Mouse (Mus musculus) myocyte (in vitro differentiated cells): ENCODE data around the gene Gm49380. TPM values are rescaled to one million over a fixed set of nuclear protein-coding genes. Genes with fewer than 3 reads are reported as not detected.

Source experiments
- H3K27me3 ChIP-seq: one replicate; pipeline ENCODE4 v1.6.1; 2011; ENCODE audit not compliant: control insufficient read depth, insufficient read depth, insufficient read length
- H3K36me3 ChIP-seq: one replicate; pipeline ENCODE4 v1.6.1; 2011; ENCODE audit not compliant: control insufficient read depth, insufficient read depth
- H3K4me2 ChIP-seq: one replicate; pipeline ENCODE4 v1.6.1; 2011; ENCODE audit warnings: low read depth, control low read depth
- H3K4me3 ChIP-seq: one replicate; pipeline ENCODE4 v1.5.1; 2011; ENCODE audit warnings: mild to moderate bottlenecking, control low read depth, moderate library complexity
- H3K79me2 ChIP-seq: one replicate; pipeline ENCODE4 v1.6.1; 2011; ENCODE audit not compliant: control insufficient read depth, insufficient read depth
- H3ac ChIP-seq: one replicate; pipeline ENCODE4 v1.6.1; 2011; ENCODE audit not compliant: control insufficient read depth, insufficient read length
- CEBPB ChIP-seq: IDR thresholded peaks from 2 replicates; pipeline ENCODE4 v1.6.1; 2011; ENCODE audit warnings: mild to moderate bottlenecking, moderate library complexity; ENCODE audit not compliant: poor library complexity, insufficient read depth, severe bottlenecking
- E2F4 ChIP-seq: IDR thresholded peaks from one replicate; pipeline ENCODE4 v1.6.1; 2011; ENCODE audit warnings: mild to moderate bottlenecking, control low read depth, moderate library complexity; ENCODE audit not compliant: insufficient read depth
- MAX ChIP-seq: IDR thresholded peaks from one replicate; pipeline ENCODE4 v1.6.1; 2011; ENCODE audit warnings: low read depth, mild to moderate bottlenecking, control low read depth
- MYOD1 ChIP-seq, 3 experiments: IDR thresholded peaks; one replicate each; pipeline ENCODE4 v1.6.1; 2011; ENCODE audit warnings: control low read depth in 2 of 3, low read depth in 2 of 3, mild to moderate bottlenecking in 2 of 3, moderate library complexity in 1 of 3; ENCODE audit not compliant: insufficient read length in 2 of 3, control insufficient read depth in 1 of 3
- MYOG ChIP-seq, 3 experiments: IDR thresholded peaks; one replicate each; pipeline ENCODE4 v1.6.1; 2011; ENCODE audit warnings: control low read depth in 2 of 3, low read depth in 2 of 3, mild to moderate bottlenecking in 2 of 3; ENCODE audit not compliant: insufficient read length in 2 of 3, control insufficient read depth in 1 of 3, insufficient read depth in 1 of 3
- POLR2A ChIP-seq: IDR thresholded peaks from one replicate; pipeline ENCODE4 v1.6.1; 2011; ENCODE audit warnings: low read depth, mild to moderate bottlenecking, control low read depth, moderate library complexity; ENCODE audit not compliant: insufficient read length
- POLR2AphosphoS2 ChIP-seq: IDR thresholded peaks from one replicate; pipeline ENCODE4 v1.6.1; 2011; ENCODE audit warnings: low read depth, control low read depth; ENCODE audit not compliant: insufficient read length
- REST ChIP-seq: IDR thresholded peaks from one replicate; pipeline ENCODE4 v1.6.1; 2011; ENCODE audit warnings: mild to moderate bottlenecking, control low read depth, moderate library complexity; ENCODE audit not compliant: insufficient read depth, insufficient read length
- SRF ChIP-seq: IDR thresholded peaks from one replicate; pipeline ENCODE4 v1.6.1; 2011; ENCODE audit warnings: low read depth; ENCODE audit not compliant: control insufficient read depth, insufficient read length
- TCF12 ChIP-seq: IDR thresholded peaks from one replicate; pipeline ENCODE4 v1.6.1; 2011; ENCODE audit warnings: mild to moderate bottlenecking, control low read depth; ENCODE audit not compliant: poor library complexity, insufficient read depth, severe bottlenecking
- TCF3 ChIP-seq: IDR thresholded peaks from one replicate; pipeline ENCODE4 v1.6.1; 2011; ENCODE audit warnings: low read depth, control low read depth; ENCODE audit not compliant: insufficient read length
- USF1 ChIP-seq: IDR thresholded peaks from one replicate; pipeline ENCODE4 v1.6.1; 2011; ENCODE audit warnings: low read depth, mild to moderate bottlenecking, control low read depth, moderate library complexity
- polyA plus RNA-seq: library from polyadenylated mRNA; unstranded; fragments of >200 nt; fragmentation: generic; extraction: Trizol; gene quantifications from one replicate; pipeline ENCODE4 v1.2.1, GENCODE M21; 2012; ENCODE audit warnings: missing spikeins

The Gm49380 gene
- polyA plus RNA-seq, 1 experiment: 0.02 TPM

DNA sequence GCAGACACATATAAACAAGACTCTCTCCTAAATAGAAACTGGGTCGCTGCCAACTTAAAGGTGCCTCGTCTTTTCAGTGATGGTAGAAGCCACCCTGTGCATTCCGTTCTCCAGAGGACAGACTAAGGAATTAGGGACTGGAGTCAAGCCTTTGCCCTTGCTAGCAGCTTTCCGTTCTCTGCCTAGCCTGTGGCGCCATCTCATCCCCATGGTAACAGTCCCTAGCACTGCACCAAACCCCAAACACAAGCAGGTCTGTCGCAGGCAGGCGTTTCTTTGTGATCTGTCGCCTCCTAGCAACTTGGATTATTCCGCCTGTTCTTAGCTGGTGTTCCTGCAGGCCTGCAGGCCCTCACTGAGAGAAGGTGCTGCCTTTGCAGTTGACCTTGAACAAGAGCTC lies 16.8 kb downstream of the Gm49380 start:
- Histone ChIP-seq H3K4me3 (no peak overlapping the region), H3K27me3 (no peaks in the 10 kb centered on the region), H3K79me2 (no peaks in the 10 kb centered on the region), H3K4me2 (no peak overlapping the region), H3K36me3 (peaks cover 6% of the 10 kb centered on the region), H3ac (no peak overlapping the region)
- no peak for TF ChIP-seq POLR2A
- TF ChIP-seq MYOG (IDR thresholded peaks at IDR 0.05; ENCODE audit: control insufficient read depth in 1 of 3, insufficient read depth in 1 of 3, insufficient read length in 2 of 3, low read depth in 2 of 3): no peak
- no peak for TF ChIP-seq E2F4
- TF ChIP-seq POLR2AphosphoS2: no peak
- no peak for TF ChIP-seq CEBPB
- no peak for TF ChIP-seq MYOD1 (IDR thresholded peaks at IDR 0.05; ENCODE audit: control insufficient read depth in 1 of 3, insufficient read length in 2 of 3, low read depth in 2 of 3)
- TF ChIP-seq MAX: no peak
- TF ChIP-seq SRF: no peak
- no peak for TF ChIP-seq REST
- TF ChIP-seq USF1: no peak
- no peak for TF ChIP-seq TCF12
- no peak for TF ChIP-seq TCF3

DNA sequence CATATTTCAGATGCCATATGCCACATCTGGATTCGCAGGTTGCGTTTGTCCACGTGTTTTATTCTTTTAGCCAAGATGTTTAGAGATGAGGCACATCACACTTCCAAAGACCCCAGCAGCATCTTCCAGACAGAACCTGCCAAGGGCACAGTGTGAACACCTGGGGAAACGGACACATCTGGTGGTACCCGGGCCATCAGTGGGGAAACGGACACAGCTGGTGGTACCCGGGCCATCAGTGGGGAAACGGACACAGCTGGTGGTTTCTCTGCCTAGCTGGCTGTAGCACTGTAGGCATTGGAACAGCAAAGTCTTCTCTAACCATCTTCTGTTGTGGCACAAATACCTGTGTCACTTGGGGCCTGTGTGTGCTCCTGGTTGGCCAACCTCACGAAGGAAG lies 17.5 kb downstream of the Gm49380 start:
- TF ChIP-seq TCF3 (no peak), MYOD1 (IDR thresholded peaks at IDR 0.05; ENCODE audit: control insufficient read depth in 1 of 3, insufficient read length in 2 of 3, low read depth in 2 of 3) (no peak), POLR2AphosphoS2 (peak; percentile 9), E2F4 (no peak), SRF (no peak), MAX (no peak), CEBPB (no peak), POLR2A (no peak)
- Histone ChIP-seq H3K79me2 (no peaks in the 10 kb centered on the region), H3K4me2 (no peak overlapping the region), H3K4me3 (no peak overlapping the region), H3K36me3 (peaks cover 6% of the 10 kb centered on the region), H3K27me3 (no peaks in the 10 kb centered on the region), H3ac (no peak overlapping the region)

DNA sequence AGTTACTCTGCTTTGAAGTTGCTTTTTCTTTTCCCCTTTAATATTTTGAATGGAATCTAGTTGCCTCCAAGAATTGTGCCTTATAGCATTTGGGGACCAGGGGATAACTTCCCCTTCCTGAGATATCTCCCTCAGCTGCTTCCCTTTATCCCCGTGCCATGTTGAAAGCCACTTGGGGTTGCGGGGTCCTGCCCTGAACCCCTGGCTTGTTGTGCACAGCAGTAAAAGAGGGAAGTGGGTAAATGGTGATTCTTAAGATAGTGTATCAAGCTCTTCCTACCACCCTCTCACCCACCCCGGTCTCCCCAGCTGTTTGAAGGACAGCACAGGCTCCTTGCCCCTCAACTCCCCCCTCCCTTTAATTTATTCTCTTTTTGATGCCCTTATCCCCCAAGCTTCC lies 18.6 kb downstream of the Gm49380 start:
- no peak overlapping the region for H3K4me3 ChIP-seq
- no peaks in the 10 kb centered on the region for H3K79me2 ChIP-seq
- no peak overlapping the region for H3ac ChIP-seq
- peaks cover 6% of the 10 kb centered on the region for H3K36me3 ChIP-seq
- H3K27me3 ChIP-seq: no peaks in the 10 kb centered on the region
- TF ChIP-seq POLR2A (no peak), TCF12 (no peak), TCF3 (no peak), REST (no peak), MYOD1 (IDR thresholded peaks at IDR 0.05; ENCODE audit: control insufficient read depth in 1 of 3, insufficient read length in 2 of 3, low read depth in 2 of 3) (no peak), USF1 (no peak), MAX (no peak), SRF (no peak)
- no peak overlapping the region for H3K4me2 ChIP-seq

- Histone ChIP-seq H3K4me3 (no peak overlapping the region), H3K27me3 (no peaks in the 10 kb centered on the region), H3ac (no peak overlapping the region), H3K79me2 (no peaks in the 10 kb centered on the region), H3K4me2 (no peak overlapping the region), H3K36me3 (peaks cover 6% of the 10 kb centered on the region)
- peak in 2 of 3 experiments; percentile 74 to 79 for TF ChIP-seq MYOG (IDR thresholded peaks at IDR 0.05; ENCODE audit: control insufficient read depth in 1 of 3, insufficient read depth in 1 of 3, insufficient read length in 2 of 3, low read depth in 2 of 3)
- TF ChIP-seq MAX: no peak
- peak in 2 of 3 experiments; percentile 65 to 79 for TF ChIP-seq MYOD1 (IDR thresholded peaks at IDR 0.05; ENCODE audit: control insufficient read depth in 1 of 3, insufficient read length in 2 of 3, low read depth in 2 of 3)
These were observed 19.4 kb downstream of the Gm49380 start for GRCm38 (mm10) chr9:44093612-44094503.

DNA sequence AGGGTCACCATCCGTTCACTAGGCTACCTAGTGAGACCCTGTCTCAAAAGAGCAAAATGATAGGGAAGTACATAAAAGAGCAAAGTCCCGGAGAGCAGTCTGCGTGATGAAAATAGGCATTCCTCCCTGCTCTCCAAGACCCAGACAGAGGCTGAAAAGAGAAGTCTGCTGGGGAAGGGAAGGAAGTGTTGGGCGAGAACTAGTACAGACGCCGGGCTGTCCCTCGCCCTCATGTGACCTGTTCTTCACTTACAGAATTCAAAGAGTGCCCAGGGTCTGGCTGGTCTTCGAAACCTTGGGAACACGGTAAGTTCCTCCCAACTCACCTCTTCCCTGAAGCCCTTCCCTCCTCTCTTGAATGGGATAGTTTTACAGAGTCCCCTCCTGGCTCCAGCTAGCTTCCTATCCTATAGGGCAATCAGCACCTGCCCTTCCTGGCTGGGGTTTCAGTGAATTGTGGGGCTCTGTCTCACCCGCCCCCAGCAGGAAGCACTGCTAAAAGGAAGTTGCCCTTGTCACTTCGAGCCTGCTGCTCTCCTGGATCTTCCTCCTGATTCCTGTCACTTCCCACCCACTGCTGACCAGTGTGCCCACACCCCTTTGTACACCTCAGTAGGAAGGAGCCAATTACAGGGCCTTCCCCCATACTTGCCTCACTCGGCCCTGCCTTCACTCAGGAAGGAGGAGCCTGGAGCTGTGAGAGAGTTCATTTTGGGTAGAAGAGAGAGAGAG lies 24.3 kb downstream of the Gm49380 start:
- H3K27me3 ChIP-seq: no peaks in the 10 kb centered on the region
- H3K36me3 ChIP-seq: peaks cover 6% of the 10 kb centered on the region
- H3ac ChIP-seq: no peak overlapping the region
- no peak for TF ChIP-seq POLR2AphosphoS2
- TF ChIP-seq MAX: no peak
- TF ChIP-seq TCF12: no peak
- no peak overlapping the region for H3K4me3 ChIP-seq
- no peaks in the 10 kb centered on the region for H3K79me2 ChIP-seq
- peak overlapping the region; percentile 84 for H3K4me2 ChIP-seq
